ENCODE assay signal across 8 mouse cellular contexts in the genomic region with DNA sequence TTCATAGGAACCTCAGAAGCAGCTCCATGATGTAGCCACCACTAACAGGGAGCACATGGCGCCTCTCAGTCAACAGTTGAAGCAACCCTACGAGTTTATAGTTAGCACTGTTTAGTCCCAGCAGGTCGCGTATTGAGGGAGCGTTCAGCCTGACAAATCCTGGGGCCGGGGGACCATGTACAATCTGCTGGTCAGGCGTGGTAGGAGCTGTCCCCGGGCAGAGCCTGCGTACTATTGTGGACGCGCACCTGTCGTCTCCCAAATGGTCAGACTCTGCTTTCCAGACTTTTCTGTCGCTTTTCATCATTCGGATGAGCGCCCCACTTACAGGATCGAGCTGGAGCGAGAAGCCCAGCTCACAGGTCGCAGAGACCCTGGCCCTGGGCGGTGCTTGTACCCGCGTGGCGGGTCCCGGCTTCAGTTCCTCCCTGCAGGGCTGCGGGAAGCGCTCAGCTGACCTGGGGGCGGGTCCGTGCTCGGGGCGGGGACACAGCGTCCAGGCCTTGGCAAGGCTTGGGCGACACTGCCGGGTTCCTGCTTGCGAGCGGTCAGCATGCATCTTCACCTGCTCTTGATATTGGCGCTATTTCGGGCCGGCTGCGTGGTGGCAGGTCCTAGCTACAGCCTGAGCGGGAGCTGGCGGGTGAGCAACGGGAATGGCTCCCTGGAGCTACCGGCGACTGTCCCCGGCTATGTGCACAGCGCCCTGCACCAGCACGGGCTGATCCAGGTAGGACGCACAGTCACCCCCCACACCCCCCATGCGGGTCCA. TPM values are rescaled to one million over a fixed set of nuclear protein-coding genes. Genes with fewer than 3 reads are reported as not detected.
DNase-seq lines count a peak whose midpoint lies in the region; ATAC-seq lines count a peak whose summit lies in the region.

TSS of gene Manba (plus strand) at position 484 of the 772 bp plus-strand sequence.

- peak within 1 kb of the TSS; percentile 92 for H3K4me2 ChIP-seq in forebrain, embryonic 16.5 days (ENCODE audit: low read length)

- ATAC-seq in forebrain, embryonic 16.5 days = peak; percentile 91
- ATAC-seq in hematopoietic stem cell, adult 5-6 weeks (replicated peaks in 1 of 2; ENCODE audit: insufficient read depth in 1 of 2, low FRiP score in 2 of 2, low TSS enrichment in 1 of 2, low read depth in 1 of 2, poor library complexity in 2 of 2, severe bottlenecking in 2 of 2) = peak; percentile 97 to 98

- H3K4me3 ChIP-seq in forebrain, embryonic 16.5 days (replicated peaks; ENCODE audit: low read length) = peak within 1 kb of the TSS; percentile 58

- no peaks in the 10 kb centered on the region for H3K36me3 ChIP-seq in forebrain, embryonic 16.5 days (ENCODE audit: control insufficient read depth, insufficient read depth)

- H3K27me3 ChIP-seq in forebrain, embryonic 16.5 days (replicated peaks; ENCODE audit: control insufficient read depth, insufficient read depth, low read length) = no peaks in the 10 kb centered on the region

- peak within 1 kb of the TSS; percentile 48 for H3K9ac ChIP-seq in forebrain, embryonic 16.5 days (replicated peaks; ENCODE audit: low read depth, low read length)

- H3K9me3 ChIP-seq in forebrain, embryonic 16.5 days (ENCODE audit: control insufficient read depth, low read length) = no peaks in the 10 kb centered on the region

- DNase-seq in ES-CJ7 (ENCODE audit: low read depth, low spot score) = peak; percentile 55
- peak; percentile 85 for DNase-seq in cerebellum, adult 18-20 months
- peak; percentile 42 to 64 for DNase-seq in layer of hippocampus, postnatal 10 days (ENCODE audit: low spot score in 2 of 2)
- peak; percentile 84 for DNase-seq in lung, postnatal 10 days
- peak; percentile 46 for DNase-seq in ovary, postnatal 14 days (ENCODE audit: low spot score)
- peak; percentile 19 to 49 for DNase-seq in thymus, postnatal 10 days (ENCODE audit: low spot score in 2 of 2)

- H3K4me1 ChIP-seq in forebrain, embryonic 16.5 days (replicated peaks; ENCODE audit: control insufficient read depth, insufficient read depth, low read length) = no peaks in the 10 kb centered on the region

- no peak within 1 kb of the TSS for H3K27ac ChIP-seq in forebrain, embryonic 16.5 days (ENCODE audit: low read length)

- under 1% methylated on average over 48 of the region's 48 CpGs for WGBS in forebrain, embryonic 16.5 days

RNA-seq across cellular contexts. Expression of gene Manba, which starts in this region (rescaled TPM):
- 4.3 and 4.6 TPM in 2 replicates for polyA plus RNA-seq in forebrain, embryonic 16.5 days (2015; fragmentation: Nextera tagmentation; extraction: Ambion mirVana)
- 27.6 and 31.6 TPM in 2 replicates for total RNA-seq in hematopoietic stem cell, adult 5-6 weeks (2017)
- 1 to 10 TPM; 6.9 to 8.0 TPM for total RNA-seq in layer of hippocampus, postnatal 10 days (2021)

Comparison
In these comparisons a context has a peak if more than half of its experiments do, and no peak if none do; other contexts are left out.
1. DNase-seq: peak in every context shown above with its lines; median percentile 85 in cerebellum, adult 18-20 months; 84 in lung, postnatal 10 days; 55 in ES-CJ7; 53 in layer of hippocampus, postnatal 10 days; 46 in ovary, postnatal 14 days; 34 in thymus, postnatal 10 days.